Mouse (Mus musculus): ENCODE measurements around the gene Gm4131.

- TF ChIP-seq POLR2AphosphoS2 (IDR thresholded peaks at IDR 0.05; ENCODE audit: insufficient read length, low read depth) = no peak
- no peak for TF ChIP-seq USF1 (IDR thresholded peaks at IDR 0.05; ENCODE audit: low read depth)
- TF ChIP-seq SRF (IDR thresholded peaks at IDR 0.05; ENCODE audit: control insufficient read depth, insufficient read length, low read depth) = no peak
- TF ChIP-seq POLR2A (IDR thresholded peaks at IDR 0.05; ENCODE audit: insufficient read length, low read depth) = no peak
- no peak for TF ChIP-seq MYOG (IDR thresholded peaks at IDR 0.05; ENCODE audit: control insufficient read depth in 1 of 3, insufficient read depth in 1 of 3, insufficient read length in 2 of 3, low read depth in 2 of 3)
- TF ChIP-seq CEBPB (IDR thresholded peaks at IDR 0.05; ENCODE audit: insufficient read depth, poor library complexity, severe bottlenecking) = no peak
- no peak for TF ChIP-seq MAX (IDR thresholded peaks at IDR 0.05; ENCODE audit: low read depth)
- no peak for TF ChIP-seq TCF12 (IDR thresholded peaks at IDR 0.05; ENCODE audit: insufficient read depth, poor library complexity, severe bottlenecking)
- no peak for TF ChIP-seq MYOD1 (IDR thresholded peaks at IDR 0.05; ENCODE audit: control insufficient read depth in 1 of 3, insufficient read length in 2 of 3, low read depth in 2 of 3)
- TF ChIP-seq TCF3 (IDR thresholded peaks at IDR 0.05; ENCODE audit: insufficient read length, low read depth) = no peak
- TF ChIP-seq E2F4 (IDR thresholded peaks at IDR 0.05; ENCODE audit: insufficient read depth) = no peak
- no peak for TF ChIP-seq REST (IDR thresholded peaks at IDR 0.05; ENCODE audit: insufficient read depth, insufficient read length)
Measured at GRCm38 (mm10) chr14:62581768-62582167, 15.0 kb upstream of the Gm4131 start.

All from myocyte (in vitro differentiated cells).